Mouse (Mus musculus): ENCODE data around the gene Klra4. TPM values are rescaled to one million over a fixed set of nuclear protein-coding genes. Genes with fewer than 3 reads are reported as not detected.
"Not testable (repeated sequence)": the region's sequence is repeated elsewhere in the genome, so short reads cannot be mapped to it uniquely, and the experiment has no call there.

The Klra4 gene
- polyA plus RNA-seq (2015; fragmentation: Nextera tagmentation; extraction: Ambion mirVana), result not detected in 2 replicates

GRCm38 (mm10) chr6:130067171-130067570, at the start of gene Klra4:
Klra4 (minus strand) TSS chr6:130067271.
- H3K4me3 ChIP-seq (replicated peaks); H3K27me3 ChIP-seq; ATAC-seq; H3K9ac ChIP-seq (replicated peaks); H3K4me2 ChIP-seq (replicated peaks); H3K4me1 ChIP-seq (replicated peaks); H3K27ac ChIP-seq; H3K36me3 ChIP-seq: not testable (repeated sequence)
- H3K9me3 ChIP-seq, result peaks cover 16% of the 10 kb centered on the region
- WGBS, result 76% methylated on average over 1 of the region's 1 CpGs

GRCm38 (mm10) chr6:130110485-130110884, 43.4 kb upstream of the Klra4 start:
- no peaks in the 10 kb centered on the region for H3K4me1 ChIP-seq (replicated peaks)
- no peak overlapping the region for H3K9ac ChIP-seq (replicated peaks)
- H3K4me2 ChIP-seq (replicated peaks), result no peak overlapping the region
- H3K9me3 ChIP-seq, result peaks cover 13% of the 10 kb centered on the region; the same call in 1 of the 2 replicates
- no peak overlapping the region for H3K27ac ChIP-seq
- H3K36me3 ChIP-seq, result no peaks in the 10 kb centered on the region
- H3K27me3 ChIP-seq, result no peaks in the 10 kb centered on the region
- no peak overlapping the region for H3K4me3 ChIP-seq (replicated peaks)
- 93% methylated on average over 1 of the region's 1 CpGs for WGBS
- no peak for ATAC-seq

GRCm38 (mm10) chr6:130102743-130103142, 35.7 kb upstream of the Klra4 start:
- not testable (repeated sequence) for ATAC-seq; H3K4me1 ChIP-seq (replicated peaks); H3K9ac ChIP-seq (replicated peaks); H3K9me3 ChIP-seq; H3K27me3 ChIP-seq; H3K27ac ChIP-seq; H3K4me3 ChIP-seq (replicated peaks); H3K4me2 ChIP-seq (replicated peaks); H3K36me3 ChIP-seq
- WGBS, result 93% methylated on average over 3 of the region's 3 CpGs

GRCm38 (mm10) chr6:130092336-130092948, 25.4 kb upstream of the Klra4 start:
- no peak overlapping the region for H3K4me3 ChIP-seq (replicated peaks)
- H3K4me2 ChIP-seq (replicated peaks), result no peak overlapping the region
- no peaks in the 10 kb centered on the region for H3K9me3 ChIP-seq
- WGBS, result 81% methylated on average over 5 of the region's 5 CpGs
- ATAC-seq, result no peak
- H3K27ac ChIP-seq, result no peak overlapping the region
- H3K36me3 ChIP-seq, result no peaks in the 10 kb centered on the region
- H3K9ac ChIP-seq (replicated peaks), result no peak overlapping the region
- no peaks in the 10 kb centered on the region for H3K4me1 ChIP-seq (replicated peaks)
- H3K27me3 ChIP-seq, result no peaks in the 10 kb centered on the region

GRCm38 (mm10) chr6:130065196-130065595, 1.9 kb downstream of the Klra4 start:
- WGBS, result 74% methylated on average over 5 of the region's 5 CpGs
- Histone ChIP-seq H3K4me1 (replicated peaks) (no peaks in the 10 kb centered on the region), H3K9ac (replicated peaks) (no peak overlapping the region), H3K27me3 (no peaks in the 10 kb centered on the region), H3K4me3 (replicated peaks) (no peak overlapping the region), H3K4me2 (replicated peaks) (no peak overlapping the region), H3K27ac (no peak overlapping the region), H3K9me3 (peaks cover 8% of the 10 kb centered on the region), H3K36me3 (no peaks in the 10 kb centered on the region)
- ATAC-seq, result no peak

GRCm38 (mm10) chr6:130035146-130035545, 31.9 kb downstream of the Klra4 start:
- H3K4me3 ChIP-seq (replicated peaks); H3K9ac ChIP-seq (replicated peaks); H3K36me3 ChIP-seq; H3K4me2 ChIP-seq (replicated peaks); ATAC-seq; H3K27ac ChIP-seq; H3K27me3 ChIP-seq; H3K4me1 ChIP-seq (replicated peaks): not testable (repeated sequence)
- 57% methylated on average over 4 of the region's 4 CpGs for WGBS
- peaks cover 20% of the 10 kb centered on the region for H3K9me3 ChIP-seq

- not testable (repeated sequence) for ATAC-seq; H3K4me2 ChIP-seq (replicated peaks); H3K27me3 ChIP-seq; H3K36me3 ChIP-seq; H3K4me1 ChIP-seq (replicated peaks); H3K27ac ChIP-seq; H3K4me3 ChIP-seq (replicated peaks); H3K9ac ChIP-seq (replicated peaks)
- peaks cover 17% of the 10 kb centered on the region; the same call in 1 of the 2 replicates for H3K9me3 ChIP-seq
Measured at GRCm38 (mm10) chr6:130031493-130032089, 35.5 kb downstream of the Klra4 start.

GRCm38 (mm10) chr6:130026854-130027253, 40.2 kb downstream of the Klra4 start, which contains the start of gene Klra6:
Klra6 (minus strand) TSS chr6:130026954.
- H3K4me3 ChIP-seq (replicated peaks), result no peak within 1 kb of the TSS
- no peak within 1 kb of the TSS for H3K4me2 ChIP-seq (replicated peaks)
- WGBS, result 76% methylated on average over 4 of the region's 4 CpGs
- peaks cover 8% of the 10 kb centered on the region; the same call in 1 of the 2 replicates for H3K9me3 ChIP-seq
- H3K36me3 ChIP-seq, result no peaks in the 10 kb centered on the region
- no peak within 1 kb of the TSS for H3K27ac ChIP-seq
- ATAC-seq, result no peak
- H3K4me1 ChIP-seq (replicated peaks), result no peaks in the 10 kb centered on the region
- H3K9ac ChIP-seq (replicated peaks), result no peak within 1 kb of the TSS
- H3K27me3 ChIP-seq, result no peaks in the 10 kb centered on the region

Other genes starting within 250 kb of the Klra4 start
- gene Gm17631, start 204.6 kb downstream of the Klra4 start, polyA plus RNA-seq (2015; fragmentation: Nextera tagmentation; extraction: Ambion mirVana), result not detected in 2 replicates
- not detected in 2 replicates for gene Klra17, start 190.6 kb downstream of the Klra4 start, polyA plus RNA-seq (2015; fragmentation: Nextera tagmentation; extraction: Ambion mirVana)
- not detected in 2 replicates for gene Klra5, start 149.6 kb downstream of the Klra4 start, polyA plus RNA-seq (2015; fragmentation: Nextera tagmentation; extraction: Ambion mirVana)
- gene Klra6, start 40.3 kb downstream of the Klra4 start, polyA plus RNA-seq (2015; fragmentation: Nextera tagmentation; extraction: Ambion mirVana), result not detected in 2 replicates
- not detected in 2 replicates for gene Klra8, start 62.6 kb upstream of the Klra4 start, polyA plus RNA-seq (2015; fragmentation: Nextera tagmentation; extraction: Ambion mirVana)
- gene Klra9, start 125.8 kb upstream of the Klra4 start, polyA plus RNA-seq (2015; fragmentation: Nextera tagmentation; extraction: Ambion mirVana), result not detected in 2 replicates
- not detected in 2 replicates for gene Klra7, start 166.1 kb upstream of the Klra4 start, polyA plus RNA-seq (2015; fragmentation: Nextera tagmentation; extraction: Ambion mirVana)
- gene Klra10, start 214.7 kb upstream of the Klra4 start, polyA plus RNA-seq (2015; fragmentation: Nextera tagmentation; extraction: Ambion mirVana), result not detected in 2 replicates